Mouse (Mus musculus) embryonic facial prominence, embryonic 10.5 days (tissue): ENCODE results near the gene Lrg1. TPM values are rescaled to one million over a fixed set of nuclear protein-coding genes. Genes with fewer than 3 reads are reported as not detected.
"Not testable (repeated sequence)": the region's sequence is repeated elsewhere in the genome, so short reads cannot be mapped to it uniquely, and the experiment has no call there.

Source experiments
- DNase-seq: peaks from one replicate; pipeline ENCODE4 v3.0.0-alpha.2; 2017; ENCODE audit warnings: low spot score
- H3K27ac ChIP-seq: fragments of 300-500 bp; sonication (generic); replicated peaks from 2 replicates; pipeline ENCODE4 v1.5.1; 2016; ENCODE audit warnings: mild to moderate bottlenecking
- H3K27me3 ChIP-seq: fragments of 300-500 bp; sonication (generic); replicated peaks from 2 replicates; pipeline ENCODE4 v1.6.1; 2016; ENCODE audit warnings: low read depth, mild to moderate bottlenecking; ENCODE audit not compliant: poor library complexity, severe bottlenecking
- H3K36me3 ChIP-seq: fragments of 300-500 bp; sonication (generic); replicated peaks from 2 replicates; pipeline ENCODE4 v1.6.1; 2016; ENCODE audit warnings: mild to moderate bottlenecking, moderate library complexity
- H3K4me1 ChIP-seq: fragments of 300-500 bp; sonication (generic); 2 replicates; pipeline ENCODE4 v1.6.1; 2016
- H3K4me3 ChIP-seq: fragments of 300-500 bp; sonication (generic); 2 replicates; pipeline ENCODE4 v1.5.1; 2016; ENCODE audit warnings: mild to moderate bottlenecking, moderate library complexity
- H3K9me3 ChIP-seq: fragments of 300-500 bp; sonication (generic); 2 replicates; pipeline ENCODE4 v1.6.1; 2016; ENCODE audit warnings: mild to moderate bottlenecking
- WGBS: fragments of 180-500 bp; shearing (Covaris S2); methylation state at CpG from one replicate; pipeline ENCODE4 v1.1.7; 2016; 5-methylcytosine and 5-hydroxymethylcytosine counted together
- polyA plus RNA-seq: library from polyadenylated mRNA; unstranded; fragments of >200 nt; fragmentation: Nextera tagmentation; extraction: Ambion mirVana; gene quantifications from 2 replicates; pipeline ENCODE4 v1.2.1, GENCODE M21; 2016

Lrg1 gene
- polyA plus RNA-seq, 1 experiment from 2014 or later: 0.10 TPM

GRCm38 (mm10) chr17:56102927-56103326, 18.9 kb downstream of the Lrg1 start:
- no peak overlapping the region for H3K27ac ChIP-seq
- no peak for DNase-seq
- peaks cover 73% of the 10 kb centered on the region for H3K36me3 ChIP-seq
- H3K4me1 ChIP-seq: no peaks in the 10 kb centered on the region
- H3K27me3 ChIP-seq: no peaks in the 10 kb centered on the region
- H3K4me3 ChIP-seq: no peak overlapping the region
- whole genome bisulfite sequencing: 94% methylated on average over 9 of the region's 9 CpGs
- H3K9me3 ChIP-seq: no peaks in the 10 kb centered on the region

DNA sequence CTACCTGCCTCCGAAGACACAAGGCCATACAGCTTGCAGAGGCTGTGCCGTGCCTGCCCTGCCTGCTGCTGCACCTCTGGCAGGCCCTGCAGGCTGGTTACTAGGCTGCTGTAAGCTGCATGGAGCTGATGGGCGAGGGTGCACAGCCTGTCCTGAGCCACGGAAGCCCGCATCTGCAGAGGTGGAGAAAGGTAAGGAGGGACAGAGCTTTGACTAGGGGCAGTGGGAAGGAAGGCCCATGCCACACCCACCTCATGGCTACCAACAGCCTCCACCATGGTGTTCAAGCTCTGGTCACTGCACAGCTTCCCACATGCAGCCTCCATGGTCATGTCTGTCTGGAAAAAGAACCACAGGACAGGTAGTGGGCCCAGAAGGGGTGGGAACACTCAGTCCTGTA, 19.6 kb downstream of the Lrg1 start:
- no peak for DNase-seq
- no peaks in the 10 kb centered on the region for H3K4me1 ChIP-seq
- H3K27me3 ChIP-seq: no peaks in the 10 kb centered on the region
- H3K27ac ChIP-seq: no peak overlapping the region
- peaks cover 74% of the 10 kb centered on the region for H3K36me3 ChIP-seq
- 93% methylated on average over 5 of the region's 5 CpGs for WGBS
- no peak overlapping the region for H3K4me3 ChIP-seq
- no peaks in the 10 kb centered on the region for H3K9me3 ChIP-seq

GRCm38 (mm10) chr17:56100811-56101210, 21.0 kb downstream of the Lrg1 start:
- no peak for DNase-seq
- H3K36me3 ChIP-seq: peaks cover 84% of the 10 kb centered on the region
- no peaks in the 10 kb centered on the region for H3K4me1 ChIP-seq
- H3K4me3 ChIP-seq: no peak overlapping the region
- H3K27ac ChIP-seq: no peak overlapping the region
- 86% methylated on average over 3 of the region's 3 CpGs for WGBS
- H3K27me3 ChIP-seq: no peaks in the 10 kb centered on the region
- no peaks in the 10 kb centered on the region for H3K9me3 ChIP-seq

DNA sequence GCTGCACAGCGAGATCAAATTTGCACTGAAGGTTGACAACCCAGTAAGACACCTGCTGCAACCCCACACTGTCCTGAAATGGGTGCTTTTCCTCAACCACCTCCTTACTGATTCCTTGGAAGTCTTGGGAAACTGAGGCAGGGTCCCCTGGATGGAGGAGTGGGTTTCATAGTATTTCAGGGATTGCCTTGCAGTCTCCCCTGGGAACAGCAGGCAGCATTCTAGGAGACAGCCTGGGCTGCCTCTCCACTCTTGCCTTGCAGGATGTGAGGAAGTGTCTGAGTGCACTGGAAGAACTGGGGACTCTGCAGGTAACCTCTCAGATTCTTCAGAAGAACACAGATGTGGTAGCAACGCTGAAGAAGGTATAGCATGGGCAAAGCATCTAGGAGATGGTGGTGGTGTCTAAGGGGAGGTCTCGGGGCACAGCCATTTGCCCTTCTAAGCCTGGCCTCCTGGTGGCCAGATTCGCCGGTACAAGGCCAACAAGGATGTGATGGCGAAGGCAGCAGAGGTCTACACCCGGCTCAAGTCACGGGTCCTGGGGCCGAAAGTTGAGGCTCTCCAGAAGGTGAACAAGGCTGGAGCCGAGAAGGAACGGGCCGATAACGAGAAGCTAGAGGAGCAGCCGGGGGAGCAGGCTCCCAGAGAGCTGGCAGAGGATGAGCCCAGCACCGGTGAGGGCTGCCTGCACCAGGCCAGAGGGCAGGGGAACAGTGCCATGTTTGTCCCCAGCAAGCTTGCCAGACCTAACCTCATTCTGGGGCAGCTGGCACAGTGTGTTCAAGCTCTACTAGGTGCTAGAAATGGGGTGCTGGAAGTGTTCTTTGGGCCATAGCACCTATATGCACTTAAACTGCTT, 22.9 kb downstream of the Lrg1 start:
- DNase-seq: no peak
- Histone ChIP-seq H3K4me1 (no peaks in the 10 kb centered on the region), H3K4me3 (no peak overlapping the region), H3K9me3 (no peaks in the 10 kb centered on the region), H3K27ac (no peak overlapping the region), H3K27me3 (no peaks in the 10 kb centered on the region), H3K36me3 (peaks cover 98% of the 10 kb centered on the region)
- 89% methylated on average over 15 of the region's 15 CpGs for WGBS

GRCm38 (mm10) chr17:56098180-56098579, 23.6 kb downstream of the Lrg1 start:
- no peaks in the 10 kb centered on the region for H3K27me3 ChIP-seq
- H3K36me3 ChIP-seq: peaks cover 98% of the 10 kb centered on the region
- no peak for DNase-seq
- H3K9me3 ChIP-seq: no peaks in the 10 kb centered on the region
- no peaks in the 10 kb centered on the region for H3K4me1 ChIP-seq
- H3K4me3 ChIP-seq: no peak overlapping the region
- H3K27ac ChIP-seq: no peak overlapping the region
- 91% methylated on average over 8 of the region's 8 CpGs for WGBS

- Histone ChIP-seq H3K27me3 (no peaks in the 10 kb centered on the region), H3K27ac (no peak overlapping the region), H3K9me3 (no peaks in the 10 kb centered on the region), H3K36me3 (peaks cover 93% of the 10 kb centered on the region), H3K4me1 (no peaks in the 10 kb centered on the region), H3K4me3 (no peak overlapping the region)
- WGBS: 88% methylated on average over 12 of the region's 12 CpGs
- no peak for DNase-seq
Observed at GRCm38 (mm10) chr17:56096883-56097282, 24.9 kb downstream of the Lrg1 start.

- Histone ChIP-seq H3K36me3 (peaks cover 88% of the 10 kb centered on the region), H3K27ac (no peak overlapping the region)
- WGBS: 96% methylated on average over 1 of the region's 1 CpGs
Observed at GRCm38 (mm10) chr17:56092794-56093193, 29.0 kb downstream of the Lrg1 start.

DNA sequence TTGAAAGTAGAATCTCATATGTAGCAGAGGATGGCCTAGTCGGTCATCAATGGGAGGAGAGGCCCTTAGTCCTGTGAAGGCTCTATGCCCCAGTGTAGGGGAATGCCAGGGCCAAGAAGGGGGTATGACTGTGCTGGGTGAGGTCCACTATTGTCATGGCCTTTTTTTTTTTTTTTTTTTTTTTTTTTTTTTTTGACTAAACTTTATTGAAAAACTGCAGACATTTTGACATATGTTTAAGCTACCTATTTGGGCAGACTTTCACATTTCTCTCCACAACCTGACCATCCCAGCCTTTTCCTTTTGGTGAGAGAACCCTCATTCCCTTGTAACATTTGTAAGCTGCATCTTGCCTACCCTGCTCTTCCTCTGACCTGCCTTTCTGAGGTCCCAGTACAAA, 29.5 kb downstream of the Lrg1 start:
- DNase-seq: no peak
- 86% methylated on average over 1 of the region's 1 CpGs for WGBS
- H3K9me3 ChIP-seq: no peaks in the 10 kb centered on the region
- H3K4me1 ChIP-seq: no peaks in the 10 kb centered on the region
- peaks cover 88% of the 10 kb centered on the region for H3K36me3 ChIP-seq
- H3K4me3 ChIP-seq: no peak overlapping the region
- no peaks in the 10 kb centered on the region for H3K27me3 ChIP-seq
- H3K27ac ChIP-seq: no peak overlapping the region

More at GRCm38 (mm10) chr17:56092794-56093193, 29.0 kb downstream of the Lrg1 start:
- no peak for DNase-seq
- H3K4me3 ChIP-seq: no peak overlapping the region
- no peaks in the 10 kb centered on the region for H3K27me3 ChIP-seq
- H3K9me3 ChIP-seq: no peaks in the 10 kb centered on the region
- no peaks in the 10 kb centered on the region for H3K4me1 ChIP-seq

- Histone ChIP-seq H3K36me3 (peaks cover 40% of the 10 kb centered on the region), H3K9me3 (no peaks in the 10 kb centered on the region), H3K4me1 (peaks cover 32% of the 10 kb centered on the region), H3K27ac (peak overlapping the region; percentile 87), H3K4me3 (peak overlapping the region; percentile 81), H3K27me3 (no peaks in the 10 kb centered on the region)
- WGBS: 10% methylated on average over 8 of the region's 8 CpGs
- peak; percentile 86 for DNase-seq
Observed at GRCm38 (mm10) chr17:56080781-56081585, 40.8 kb downstream of the Lrg1 start.

- Histone ChIP-seq H3K4me3 (peak overlapping the region; percentile 81), H3K9me3 (no peaks in the 10 kb centered on the region), H3K27ac (peak overlapping the region; percentile 87), H3K4me1 (peaks cover 40% of the 10 kb centered on the region), H3K36me3 (peaks cover 29% of the 10 kb centered on the region), H3K27me3 (no peaks in the 10 kb centered on the region)
- no peak for DNase-seq
- 2% methylated on average over 11 of the region's 11 CpGs for WGBS
Observed at GRCm38 (mm10) chr17:56079921-56080320, 41.9 kb downstream of the Lrg1 start.

DNA sequence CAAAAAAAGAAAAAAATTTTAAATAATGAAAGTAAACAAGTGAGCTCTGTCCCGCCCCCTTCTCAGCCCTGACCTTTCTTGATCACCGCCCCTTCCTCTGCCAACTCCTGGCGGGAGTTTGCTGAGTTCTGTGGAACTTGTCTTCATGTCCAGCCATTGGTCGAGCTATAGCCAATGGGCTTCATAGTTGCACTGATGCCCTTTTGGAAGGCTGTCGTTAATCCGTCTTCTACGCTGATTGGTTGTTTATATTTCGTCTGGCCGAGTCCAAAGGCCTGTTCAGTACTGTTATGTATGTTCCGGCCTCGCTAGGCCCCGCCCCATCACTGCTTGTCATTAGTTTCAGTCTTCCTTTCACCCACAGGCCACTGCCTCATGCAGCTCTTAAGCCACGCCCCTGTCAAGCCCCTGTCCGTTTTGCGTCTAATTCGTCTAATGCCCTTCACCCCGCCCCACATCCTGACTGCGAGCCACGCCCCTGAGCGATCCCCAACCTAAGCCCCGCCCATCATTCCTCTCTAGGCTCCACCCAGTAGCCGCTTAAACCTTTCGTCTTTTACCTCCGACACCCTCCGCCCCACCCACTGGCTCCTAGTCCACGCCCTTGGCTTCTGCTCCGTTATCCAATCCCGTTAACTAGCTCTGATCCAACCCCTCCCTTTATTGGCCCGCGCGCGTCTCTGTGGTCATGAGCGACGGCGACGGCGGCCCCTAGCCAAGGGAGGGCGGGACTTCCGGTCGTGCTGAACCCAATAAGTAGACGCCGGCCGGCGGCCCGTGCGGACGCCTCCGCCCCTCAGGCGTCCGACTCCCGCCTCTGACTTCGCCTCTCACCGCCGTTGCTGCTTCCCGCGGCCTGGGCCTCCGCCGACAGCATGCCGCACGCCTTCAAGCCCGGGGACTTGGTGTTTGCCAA, 42.7 kb downstream of the Lrg1 start, which contains the start of gene Hdgfl2:
TSS of gene Hdgfl2 (plus strand) at position 755 of the 916 bp plus-strand sequence.
- Histone ChIP-seq H3K4me1 (peaks cover 46% of the 10 kb centered on the region), H3K9me3 (no peaks in the 10 kb centered on the region), H3K36me3 (peaks cover 21% of the 10 kb centered on the region), H3K27ac (peak within 1 kb of the TSS; percentile 87), H3K4me3 (peak within 1 kb of the TSS; percentile 81), H3K27me3 (no peaks in the 10 kb centered on the region)
- under 1% methylated on average over 61 of the region's 61 CpGs for WGBS
- peak; percentile 100 for DNase-seq

DNA sequence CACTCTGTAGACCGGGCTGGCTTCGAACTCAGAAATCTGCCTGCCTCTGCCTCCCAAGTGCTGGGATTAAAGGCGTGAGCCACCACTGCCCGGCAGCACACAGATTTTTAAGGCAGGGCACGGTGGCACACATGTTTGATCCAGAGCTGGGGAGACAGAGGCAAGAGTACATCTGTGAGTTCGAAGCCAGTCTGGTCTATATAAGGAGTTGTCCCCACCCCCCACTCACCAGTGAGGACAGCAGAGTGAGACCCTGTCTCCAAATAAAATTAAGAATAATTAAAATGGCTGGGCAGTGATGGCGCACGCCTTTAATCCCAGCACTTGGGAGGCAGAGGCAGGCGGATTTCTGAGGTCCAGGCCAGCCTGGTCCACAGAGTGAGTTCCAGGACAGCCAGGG, 43.4 kb downstream of the Lrg1 start:
- peak overlapping the region; percentile 81 for H3K4me3 ChIP-seq
- H3K4me1 ChIP-seq: peaks cover 54% of the 10 kb centered on the region
- H3K9me3 ChIP-seq, DNase-seq, H3K27me3 ChIP-seq: not testable (repeated sequence)
- WGBS: 65% methylated on average over 9 of the region's 9 CpGs
- peaks cover 16% of the 10 kb centered on the region for H3K36me3 ChIP-seq
- H3K27ac ChIP-seq: peak overlapping the region; percentile 73
